Mouse (Mus musculus): ENCODE measurements around the gene St8sia6.
"Not testable (repeated sequence)": the region's sequence is repeated elsewhere in the genome, so short reads cannot be mapped to it uniquely, and the experiment has no call there.

St8sia6 gene

GRCm38 (mm10) chr2:13793969-13794363, at the start of gene St8sia6:
TSS of gene St8sia6 (minus strand) at chr2:13794064.
- CTCF ChIA-PET: interaction anchor here (0.6 to 1.2 kb wide), 2 partner anchors 17 to 243 kb away, joined by 3 read pairs; no protein-coding TSS in a partner anchor

GRCm38 (mm10) chr2:13836310-13836709, 42.4 kb upstream of the St8sia6 start:
- CTCF ChIA-PET: no interaction called here

GRCm38 (mm10) chr2:13834989-13835388, 41.1 kb upstream of the St8sia6 start:
- CTCF ChIA-PET: interaction anchor here (0.7 kb wide), 1 partner anchor 499 kb away, joined by 3 read pairs; no protein-coding TSS in a partner anchor

GRCm38 (mm10) chr2:13816645-13817044, 22.8 kb upstream of the St8sia6 start:
- CTCF ChIA-PET: no interaction called here

GRCm38 (mm10) chr2:13808593-13808992, 14.7 kb upstream of the St8sia6 start:
- CTCF ChIA-PET: interaction anchor here (0.7 kb wide), 1 partner anchor 52 kb away, joined by 8 read pairs; no protein-coding TSS in a partner anchor

GRCm38 (mm10) chr2:13808008-13808407, 14.1 kb upstream of the St8sia6 start:
- CTCF ChIA-PET: interaction anchor here (0.7 kb wide), 1 partner anchor 51 kb away, joined by 8 read pairs; no protein-coding TSS in a partner anchor

- CTCF ChIA-PET: no interaction called here
These were observed 12.3 kb upstream of the St8sia6 start for GRCm38 (mm10) chr2:13806120-13806519.

GRCm38 (mm10) chr2:13800639-13801038, 6.8 kb upstream of the St8sia6 start:
- CTCF ChIA-PET: no interaction called here

- CTCF ChIA-PET: interaction anchor here (0.5 to 0.7 kb wide), 2 partner anchors 18 to 279 kb away, joined by 3 to 6 read pairs; no protein-coding TSS in a partner anchor
These were observed 582 bp upstream of the St8sia6 start for GRCm38 (mm10) chr2:13794446-13794845.

- CTCF ChIA-PET: interaction anchor here (0.6 to 1.2 kb wide), 5 partner anchors 16 to 496 kb away, joined by 3 read pairs; no protein-coding TSS in a partner anchor
These were observed 553 bp downstream of the St8sia6 start for GRCm38 (mm10) chr2:13793054-13793968.

GRCm38 (mm10) chr2:13792256-13793005, 1.4 kb downstream of the St8sia6 start:
- CTCF ChIA-PET: interaction anchor here (1.2 kb wide), 1 partner anchor 16 kb away, joined by 3 read pairs; no protein-coding TSS in a partner anchor

- CTCF ChIA-PET: no interaction called here
These were observed 2.3 kb downstream of the St8sia6 start for GRCm38 (mm10) chr2:13791598-13791997.

GRCm38 (mm10) chr2:13789365-13789764, 4.5 kb downstream of the St8sia6 start:
- CTCF ChIA-PET: no interaction called here

GRCm38 (mm10) chr2:13786577-13787168, 7.2 kb downstream of the St8sia6 start:
- CTCF ChIA-PET: interaction anchor here (1.0 kb wide), 1 partner anchor 9 kb away, joined by 3 read pairs; no protein-coding TSS in a partner anchor

GRCm38 (mm10) chr2:13785992-13786391, 7.9 kb downstream of the St8sia6 start:
- CTCF ChIA-PET: not testable (repeated sequence)

GRCm38 (mm10) chr2:13785247-13785646, 8.6 kb downstream of the St8sia6 start:
- CTCF ChIA-PET: no interaction called here

GRCm38 (mm10) chr2:13784448-13784847, 9.4 kb downstream of the St8sia6 start:
- CTCF ChIA-PET: no interaction called here

GRCm38 (mm10) chr2:13777032-13777431, 16.8 kb downstream of the St8sia6 start:
- CTCF ChIA-PET: interaction anchor here (0.6 to 1.1 kb wide), 3 partner anchors 10 to 16 kb away, joined by 3 read pairs; partner anchors contain the start of gene St8sia6

- CTCF ChIA-PET: interaction anchor here (0.6 to 1.0 kb wide), 2 partner anchors 17 to 18 kb away, joined by 3 read pairs; partner anchors contain the start of gene St8sia6
These were observed 17.4 kb downstream of the St8sia6 start for GRCm38 (mm10) chr2:13776453-13776852.

- CTCF ChIA-PET: no interaction called here
These were observed 18.8 kb downstream of the St8sia6 start for GRCm38 (mm10) chr2:13775056-13775455.

GRCm38 (mm10) chr2:13768524-13768923, 25.3 kb downstream of the St8sia6 start:
- CTCF ChIA-PET: no interaction called here

All from spleen, embryonic (tissue).